Mouse (Mus musculus) liver, postnatal 0 days (tissue): Measurements from ENCODE around the gene Tcf7l2.

Experiments
- CTCF ChIP-seq: sonication (generic); IDR thresholded peaks from 2 replicates; pipeline ENCODE4 v1.5.1; 2016; ENCODE audit warnings: antibody characterized with exemption, low read depth
- EP300 ChIP-seq: IDR thresholded peaks from 2 replicates; pipeline ENCODE4 v1.6.1; 2016; ENCODE audit warnings: antibody characterized with exemption, low read depth, mild to moderate bottlenecking

- no peak for TF ChIP-seq CTCF
- no peak for TF ChIP-seq EP300
These were observed 127.0 kb downstream of the Tcf7l2 start for GRCm38 (mm10) chr19:55868597-55868996.
